Comparison of ENCODE assay signal across 12 mouse cellular contexts in genomic region chr1:106603406-106603805, GRCm38 (mm10).
DNase-seq lines count a peak whose midpoint lies in the region; ATAC-seq and TF ChIP-seq lines count a peak whose summit lies in the region.
"Had no signal": no experiment of that assay in that cellular context is flagged by ENCODE, and none has a peak within 500 bp of the region (broad histone marks: within the 10 kb centered on the region; RNA-seq: fewer than 3 reads in every experiment).

No protein-coding gene starts in this region.

- no peak overlapping the region for H3K4me3 ChIP-seq in heart, embryonic 16.5 days (ENCODE audit: low read length)
- no peak overlapping the region for H3K4me3 ChIP-seq in embryonic facial prominence, embryonic 12.5 days
- H3K4me3 ChIP-seq in forebrain, postnatal 0 days (ENCODE audit: low read depth, low read length), result no peak overlapping the region
- H3K4me3 ChIP-seq in limb, embryonic 15.5 days, result no peak overlapping the region
- H3K4me3 ChIP-seq: gastrocnemius, adult 2 months had no signal

- no peaks in the 10 kb centered on the region for H3K9me3 ChIP-seq in heart, embryonic 16.5 days (replicated peaks; ENCODE audit: control insufficient read depth, low read length)
- no peaks in the 10 kb centered on the region for H3K9me3 ChIP-seq in embryonic facial prominence, embryonic 12.5 days
- H3K9me3 ChIP-seq in forebrain, postnatal 0 days (ENCODE audit: low read length), result no peaks in the 10 kb centered on the region
- no peaks in the 10 kb centered on the region for H3K9me3 ChIP-seq in limb, embryonic 15.5 days

- no peaks in the 10 kb centered on the region for H3K27me3 ChIP-seq in heart, embryonic 16.5 days (ENCODE audit: control insufficient read depth, insufficient read depth, low read length)
- H3K27me3 ChIP-seq in embryonic facial prominence, embryonic 12.5 days, result no peaks in the 10 kb centered on the region
- no peaks in the 10 kb centered on the region for H3K27me3 ChIP-seq in forebrain, postnatal 0 days (ENCODE audit: insufficient read depth, low read length)
- H3K27me3 ChIP-seq in limb, embryonic 15.5 days, result no peaks in the 10 kb centered on the region
- H3K27me3 ChIP-seq: CH12.LX had no signal

- no peak overlapping the region; the same call in 1 of the 2 replicates for H3K9ac ChIP-seq in heart, embryonic 16.5 days (ENCODE audit: low read length)
- no peak overlapping the region for H3K9ac ChIP-seq in embryonic facial prominence, embryonic 12.5 days
- no peak overlapping the region for H3K9ac ChIP-seq in forebrain, postnatal 0 days
- no peak overlapping the region for H3K9ac ChIP-seq in limb, embryonic 15.5 days

- intact Hi-C loops in heart, postnatal 36 days (cut with DNase I), result no loop called here

- H3K4me1 ChIP-seq in heart, embryonic 16.5 days (ENCODE audit: control insufficient read depth, insufficient read depth, low read length), result peaks cover 18% of the 10 kb centered on the region
- H3K4me1 ChIP-seq in embryonic facial prominence, embryonic 12.5 days, result peaks cover 14% of the 10 kb centered on the region
- H3K4me1 ChIP-seq in forebrain, postnatal 0 days (ENCODE audit: insufficient read depth), result no peaks in the 10 kb centered on the region
- H3K4me1 ChIP-seq in limb, embryonic 15.5 days, result peaks cover 28% of the 10 kb centered on the region

- H3K4me2 ChIP-seq in heart, embryonic 16.5 days (ENCODE audit: low read depth, low read length), result peak overlapping the region; percentile 26
- H3K4me2 ChIP-seq in embryonic facial prominence, embryonic 12.5 days (replicated peaks), result no peak overlapping the region
- H3K4me2 ChIP-seq in forebrain, postnatal 0 days (ENCODE audit: low read depth), result no peak overlapping the region
- no peak overlapping the region for H3K4me2 ChIP-seq in limb, embryonic 15.5 days

- no peak for TF ChIP-seq CTCF in forebrain, postnatal 0 days (IDR thresholded peaks at IDR 0.05; ENCODE audit: low read depth)

- no peak for DNase-seq in heart, postnatal 36 days
- DNase-seq in forebrain, postnatal 0 days, result no peak
- no peak for DNase-seq in spleen, postnatal 36 days (ENCODE audit: low spot score in 2 of 2)
- no peak for DNase-seq in liver
- no peak for DNase-seq in spleen, postnatal 14 days (ENCODE audit: low spot score in 2 of 2)
- DNase-seq: gastrocnemius, adult 2 months; kidney, adult 8-10 months; lung, adult 2 months had no signal

- peak overlapping the region; percentile 59 for H3K27ac ChIP-seq in heart, embryonic 16.5 days (ENCODE audit: low read length)
- H3K27ac ChIP-seq in embryonic facial prominence, embryonic 12.5 days, result no peak overlapping the region
- peak overlapping the region; percentile 54; the same call in 1 of the 2 replicates for H3K27ac ChIP-seq in forebrain, postnatal 0 days (ENCODE audit: low read depth, low read length)
- peak overlapping the region; percentile 19; the same call in 1 of the 2 replicates for H3K27ac ChIP-seq in limb, embryonic 15.5 days
- H3K27ac ChIP-seq: gastrocnemius, adult 2 months had no signal

- 28% methylated on average over 4 of the region's 4 CpGs for WGBS in heart, embryonic 16.5 days
- 60% methylated on average over 4 of the region's 4 CpGs for WGBS in embryonic facial prominence, embryonic 12.5 days
- 41% methylated on average over 4 of the region's 4 CpGs for WGBS in forebrain, postnatal 0 days
- 56% methylated on average over 4 of the region's 4 CpGs for WGBS in limb, embryonic 15.5 days

- H3K36me3 ChIP-seq in heart, embryonic 16.5 days (ENCODE audit: control insufficient read depth, insufficient read depth), result no peaks in the 10 kb centered on the region
- H3K36me3 ChIP-seq in embryonic facial prominence, embryonic 12.5 days, result no peaks in the 10 kb centered on the region
- no peaks in the 10 kb centered on the region for H3K36me3 ChIP-seq in forebrain, postnatal 0 days (ENCODE audit: insufficient read depth)
- H3K36me3 ChIP-seq in limb, embryonic 15.5 days, result no peaks in the 10 kb centered on the region

- ATAC-seq in heart, embryonic 16.5 days (replicated peaks; ENCODE audit: extremely low read depth, insufficient read depth, low FRiP score), result peak; percentile 34; the same call in 1 of the 2 replicates
- ATAC-seq in embryonic facial prominence, embryonic 12.5 days (ENCODE audit: insufficient number of reproducible peaks, insufficient read depth, low FRiP score, low TSS enrichment), result 0 out of 2 replicates have a peak, but pooled peaks have one; percentile 22
- ATAC-seq in forebrain, postnatal 0 days, result no peak
- ATAC-seq in limb, embryonic 15.5 days (ENCODE audit: insufficient number of reproducible peaks, low FRiP score, low TSS enrichment, low read depth), result no peak

Comparison
In these comparisons a context has a peak if more than half of its experiments do, and no peak if none do; other contexts are left out.
1. ATAC-seq: peak in heart, embryonic 16.5 days (single experiment) and embryonic facial prominence, embryonic 12.5 days (single experiment); none in forebrain, postnatal 0 days (single experiment) and limb, embryonic 15.5 days (single experiment).